Mouse (Mus musculus) forebrain, postnatal 0 days (tissue): Measurements from ENCODE around the gene Gm49366. TPM values are rescaled to one million over a fixed set of nuclear protein-coding genes. Genes with fewer than 3 reads are reported as not detected.
"Not testable (repeated sequence)": the region's sequence is repeated elsewhere in the genome, so short reads cannot be mapped to it uniquely, and the experiment has no call there.

Source experiments
- ATAC-seq: fragments of 200-750 bp; cut with Nextera tagmentation; 2 replicates; pipeline ENCODE4 v1.8.0; 2017; ENCODE audit warnings: mild to moderate bottlenecking, moderate library complexity
- DNase-seq: peaks from one replicate; pipeline ENCODE4 v3.0.0-alpha.2; 2015
- H3K27ac ChIP-seq: fragments of 300-500 bp; sonication (generic); 2 replicates; pipeline ENCODE4 v1.5.1; 2014; ENCODE audit warnings: low read depth, mild to moderate bottlenecking, antibody characterized with exemption, low read length, moderate library complexity, mixed read lengths
- H3K27me3 ChIP-seq: fragments of 300-500 bp; sonication (generic); 2 replicates; pipeline ENCODE4 v1.6.1; 2014; ENCODE audit warnings: mild to moderate bottlenecking, low read length, mixed read lengths; ENCODE audit not compliant: insufficient read depth
- H3K36me3 ChIP-seq: fragments of 300-500 bp; sonication (generic); 2 replicates; pipeline ENCODE4 v1.6.1; 2014; ENCODE audit warnings: mild to moderate bottlenecking, moderate library complexity; ENCODE audit not compliant: insufficient read depth
- H3K4me1 ChIP-seq: fragments of 300-500 bp; sonication (generic); 2 replicates; pipeline ENCODE4 v1.6.1; 2014; ENCODE audit warnings: antibody characterized with exemption; ENCODE audit not compliant: insufficient read depth
- H3K4me2 ChIP-seq: fragments of 300-500 bp; sonication (generic); 2 replicates; pipeline ENCODE4 v1.6.1; 2014; ENCODE audit warnings: low read depth, mild to moderate bottlenecking, moderate library complexity
- H3K4me3 ChIP-seq: fragments of 300-500 bp; sonication (generic); 2 replicates; pipeline ENCODE4 v1.5.1; 2014; ENCODE audit warnings: low read depth, low read length, mixed read lengths
- H3K9ac ChIP-seq: fragments of 300-500 bp; sonication (generic); 2 replicates; pipeline ENCODE4 v1.6.1; 2014; ENCODE audit warnings: mild to moderate bottlenecking
- H3K9me3 ChIP-seq: fragments of 300-500 bp; sonication (generic); 2 replicates; pipeline ENCODE4 v1.6.1; 2016; ENCODE audit warnings: low read length
- CTCF ChIP-seq: sonication (generic); IDR thresholded peaks from 2 replicates; pipeline ENCODE4 v1.5.1; 2016; ENCODE audit warnings: antibody characterized with exemption, control low read depth, low read depth
- WGBS: fragments of 180-500 bp; shearing (Covaris S2); extraction: QIAGEN DNeasy Blood & Tissue Kit; methylation state at CpG from one replicate; pipeline ENCODE4 v1.1.7; 2014; 5-methylcytosine and 5-hydroxymethylcytosine counted together
- polyA plus RNA-seq: library from polyadenylated mRNA; unstranded; fragments of >200 nt; fragmentation: Nextera tagmentation; extraction: Ambion mirVana; gene quantifications from 2 replicates; pipeline ENCODE4 v1.2.1, GENCODE M21; 2015
- total RNA-seq: library from RNA; depleted of rRNA; stranded (reverse); fragments of >200 nt; gene quantifications from 2 replicates; pipeline ENCODE4 v1.2.3, GENCODE M21; 2014

Gm49366 gene
- total and polyA plus RNA-seq, 2 experiments from 2014 or later = not detected

GRCm38 (mm10) chr12:84008251-84008650, 30.5 kb upstream of the Gm49366 start:
- peak overlapping the region; percentile 66 for H3K27ac ChIP-seq
- H3K4me3 ChIP-seq = no peak overlapping the region
- no peak for DNase-seq
- no peak for ATAC-seq
- H3K9ac ChIP-seq = no peak overlapping the region
- no peaks in the 10 kb centered on the region for H3K36me3 ChIP-seq
- H3K4me1 ChIP-seq = peaks cover 16% of the 10 kb centered on the region
- H3K27me3 ChIP-seq = no peaks in the 10 kb centered on the region
- WGBS = 87% methylated on average over 12 of the region's 12 CpGs
- TF ChIP-seq CTCF = no peak
- no peaks in the 10 kb centered on the region for H3K9me3 ChIP-seq
- no peak overlapping the region for H3K4me2 ChIP-seq

GRCm38 (mm10) chr12:84008729-84009128, 30.0 kb upstream of the Gm49366 start:
- TF ChIP-seq CTCF = no peak

GRCm38 (mm10) chr12:84009171-84009965, 29.4 kb upstream of the Gm49366 start, which contains the start of gene Acot1:
Gene Acot1, plus strand, starts transcription at chr12:84009490.
- peak; percentile 94 for ATAC-seq
- H3K36me3 ChIP-seq, H3K9me3 ChIP-seq, H3K27me3 ChIP-seq: not testable (repeated sequence)
- WGBS = under 1% methylated on average over 51 of the region's 70 CpGs
- Histone ChIP-seq H3K4me3 (peak within 1 kb of the TSS; percentile 48), H3K4me1 (peaks cover 16% of the 10 kb centered on the region), H3K4me2 (peak within 1 kb of the TSS; percentile 54), H3K27ac (peak within 1 kb of the TSS; percentile 66), H3K9ac (peak within 1 kb of the TSS; percentile 58)
- DNase-seq = peak; percentile 82

More at GRCm38 (mm10) chr12:84008729-84009128, 30.0 kb upstream of the Gm49366 start:
- no peaks in the 10 kb centered on the region for H3K9me3 ChIP-seq
- no peak for ATAC-seq
- DNase-seq = no peak
- H3K4me2 ChIP-seq = peak overlapping the region; percentile 54
- peak overlapping the region; percentile 66 for H3K27ac ChIP-seq
- H3K36me3 ChIP-seq = no peaks in the 10 kb centered on the region
- H3K4me3 ChIP-seq = peak overlapping the region; percentile 48
- H3K9ac ChIP-seq = peak overlapping the region; percentile 58; the same call in 1 of the 2 replicates
- H3K27me3 ChIP-seq = no peaks in the 10 kb centered on the region
- peaks cover 16% of the 10 kb centered on the region for H3K4me1 ChIP-seq
- 34% methylated on average over 8 of the region's 8 CpGs for WGBS

GRCm38 (mm10) chr12:84010201-84010600, 28.5 kb upstream of the Gm49366 start:
- 54% methylated on average over 3 of the region's 3 CpGs for WGBS
- Histone ChIP-seq H3K9me3 (no peaks in the 10 kb centered on the region), H3K9ac (0 out of 2 replicates have a peak overlapping the region, but pooled peaks have one; percentile 58), H3K27me3 (no peaks in the 10 kb centered on the region), H3K27ac (0 out of 2 replicates have a peak overlapping the region, but pooled peaks have one; percentile 15), H3K4me1 (peaks cover 16% of the 10 kb centered on the region), H3K4me3 (peak overlapping the region; percentile 48), H3K36me3 (no peaks in the 10 kb centered on the region), H3K4me2 (peak overlapping the region; percentile 54)
- no peak for DNase-seq
- no peak for ATAC-seq
- no peak for TF ChIP-seq CTCF

- ATAC-seq = peak; percentile 78
- Histone ChIP-seq H3K4me1 (peaks cover 16% of the 10 kb centered on the region), H3K9me3 (no peaks in the 10 kb centered on the region), H3K4me2 (peak overlapping the region; percentile 54), H3K4me3 (peak overlapping the region; percentile 48), H3K9ac (peak overlapping the region; percentile 19; the same call in 1 of the 2 replicates), H3K27me3 (no peaks in the 10 kb centered on the region), H3K36me3 (no peaks in the 10 kb centered on the region), H3K27ac (peak overlapping the region; percentile 59; the same call in 1 of the 2 replicates)
- DNase-seq = peak; percentile 88
- 0 out of 2 replicates have a peak, but pooled peaks have one; percentile 9 for TF ChIP-seq CTCF
- 12% methylated on average over 12 of the region's 12 CpGs for WGBS
These were observed 27.3 kb upstream of the Gm49366 start for GRCm38 (mm10) chr12:84011251-84012040.

- H3K27ac ChIP-seq = no peak overlapping the region
- WGBS = 56% methylated on average over 6 of the region's 6 CpGs
- H3K27me3 ChIP-seq = no peaks in the 10 kb centered on the region
- H3K4me2 ChIP-seq = 0 out of 2 replicates have a peak overlapping the region, but pooled peaks have one; percentile 20
- ATAC-seq (no peak), DNase-seq (no peak)
- H3K9me3 ChIP-seq = no peaks in the 10 kb centered on the region
- TF ChIP-seq CTCF = peak; percentile 56
- H3K4me1 ChIP-seq = peaks cover 16% of the 10 kb centered on the region
- H3K9ac ChIP-seq = no peak overlapping the region
- no peaks in the 10 kb centered on the region for H3K36me3 ChIP-seq
- no peak overlapping the region for H3K4me3 ChIP-seq
These were observed 25.6 kb upstream of the Gm49366 start for GRCm38 (mm10) chr12:84013130-84013529.
